Mouse (Mus musculus): Measurements from ENCODE around the gene Emcn. TPM values are rescaled to one million over a fixed set of nuclear protein-coding genes. Genes with fewer than 3 reads are reported as not detected.

Gene Emcn
- polyA plus RNA-seq, 1 experiment from 2014 or later, result 8.9 TPM

DNA sequence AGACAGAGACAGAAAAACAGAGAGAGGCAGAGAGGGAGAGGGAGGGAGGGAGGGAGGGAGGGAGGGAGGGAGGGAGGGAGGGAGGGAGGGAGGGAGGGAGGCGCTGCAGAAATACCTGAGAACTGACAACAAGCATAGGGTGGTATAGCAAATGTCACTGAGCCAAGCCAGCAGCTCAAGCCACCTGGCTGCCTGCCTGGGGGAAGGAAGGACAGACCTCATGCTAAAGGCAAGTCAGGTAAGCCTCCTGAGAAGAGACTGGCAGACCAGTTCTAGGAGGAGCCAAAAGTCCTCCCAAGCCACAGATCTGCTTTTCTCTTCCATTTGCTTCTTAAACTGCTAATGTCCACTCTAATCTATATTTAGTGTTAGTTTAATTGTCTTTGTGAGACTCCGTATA is 22.5 kb upstream of the Emcn start:
- Histone ChIP-seq H3K27me3 (ENCODE audit: control insufficient read depth, insufficient read depth, low read depth, low read length) (no peaks in the 10 kb centered on the region), H3K4me3 (ENCODE audit: low read depth, low read length) (no peak overlapping the region), H3K4me2 (ENCODE audit: low read length) (no peak overlapping the region), H3K4me1 (ENCODE audit: control insufficient read depth, insufficient read depth, low read length) (no peaks in the 10 kb centered on the region; the same call in 1 of the 2 replicates), H3K27ac (ENCODE audit: low read length) (no peak overlapping the region), H3K9ac (ENCODE audit: low read depth, low read length) (no peak overlapping the region), H3K36me3 (ENCODE audit: control insufficient read depth, insufficient read depth, low read length) (no peaks in the 10 kb centered on the region), H3K9me3 (replicated peaks; ENCODE audit: control insufficient read depth, low read length, poor library complexity, severe bottlenecking) (no peaks in the 10 kb centered on the region)
- WGBS, result 100% methylated on average over 2 of the region's 2 CpGs
- no peak for ATAC-seq

- no peak for ATAC-seq
- H3K4me2 ChIP-seq (ENCODE audit: low read length), result no peak overlapping the region
- no peaks in the 10 kb centered on the region for H3K27me3 ChIP-seq (ENCODE audit: control insufficient read depth, insufficient read depth, low read depth, low read length)
- no peaks in the 10 kb centered on the region for H3K36me3 ChIP-seq (ENCODE audit: control insufficient read depth, insufficient read depth, low read length)
- H3K27ac ChIP-seq (ENCODE audit: low read length), result no peak overlapping the region
- no peaks in the 10 kb centered on the region; the same call in 1 of the 2 replicates for H3K4me1 ChIP-seq (ENCODE audit: control insufficient read depth, insufficient read depth, low read length)
- WGBS, result 40% methylated on average over 1 of the region's 1 CpGs
- no peak overlapping the region for H3K9ac ChIP-seq (ENCODE audit: low read depth, low read length)
- H3K9me3 ChIP-seq (replicated peaks; ENCODE audit: control insufficient read depth, low read length, poor library complexity, severe bottlenecking), result no peaks in the 10 kb centered on the region
- H3K4me3 ChIP-seq (ENCODE audit: low read depth, low read length), result no peak overlapping the region
Measured at GRCm38 (mm10) chr3:137319950-137320349, 20.9 kb upstream of the Emcn start.

- H3K27ac ChIP-seq (ENCODE audit: low read length), result no peak overlapping the region
- 32% methylated on average over 12 of the region's 12 CpGs for WGBS
- no peak overlapping the region for H3K9ac ChIP-seq (ENCODE audit: low read depth, low read length)
- ATAC-seq, result no peak
- no peak overlapping the region for H3K4me3 ChIP-seq (ENCODE audit: low read depth, low read length)
- H3K4me1 ChIP-seq (ENCODE audit: control insufficient read depth, insufficient read depth, low read length), result no peaks in the 10 kb centered on the region; the same call in 1 of the 2 replicates
- H3K36me3 ChIP-seq (ENCODE audit: control insufficient read depth, insufficient read depth, low read length), result no peaks in the 10 kb centered on the region
- peak overlapping the region; percentile 20 for H3K4me2 ChIP-seq (ENCODE audit: low read length)
- no peaks in the 10 kb centered on the region for H3K27me3 ChIP-seq (ENCODE audit: control insufficient read depth, insufficient read depth, low read depth, low read length)
- no peaks in the 10 kb centered on the region for H3K9me3 ChIP-seq (replicated peaks; ENCODE audit: control insufficient read depth, low read length, poor library complexity, severe bottlenecking)
Measured at GRCm38 (mm10) chr3:137322304-137322703, 18.6 kb upstream of the Emcn start.

DNA sequence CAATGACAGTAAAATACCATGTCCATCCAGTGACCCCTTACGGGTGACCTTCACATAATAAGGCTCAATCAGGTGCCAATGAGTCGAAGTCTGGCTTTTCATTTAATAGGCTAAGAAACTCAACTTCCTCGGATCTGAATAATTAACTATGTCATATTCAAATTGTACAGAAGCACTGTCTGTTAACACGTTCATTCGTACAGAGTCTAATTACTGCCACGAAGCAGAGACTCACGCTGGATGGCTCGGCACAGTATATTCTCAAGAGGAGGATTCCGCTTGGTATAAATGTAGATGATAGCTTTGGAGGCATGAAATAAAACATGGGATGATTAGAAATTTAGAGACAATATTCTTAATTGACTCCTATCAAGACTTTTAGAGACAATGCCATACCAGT is 11.0 kb upstream of the Emcn start:
- H3K9ac ChIP-seq (ENCODE audit: low read depth, low read length), result no peak overlapping the region
- H3K4me3 ChIP-seq (ENCODE audit: low read depth, low read length), result no peak overlapping the region
- ATAC-seq, result no peak
- H3K36me3 ChIP-seq (ENCODE audit: control insufficient read depth, insufficient read depth, low read length), result no peaks in the 10 kb centered on the region
- no peak overlapping the region for H3K27ac ChIP-seq (ENCODE audit: low read length)
- WGBS, result 47% methylated on average over 9 of the region's 9 CpGs
- H3K4me1 ChIP-seq (ENCODE audit: control insufficient read depth, insufficient read depth, low read length), result no peaks in the 10 kb centered on the region
- no peaks in the 10 kb centered on the region for H3K9me3 ChIP-seq (replicated peaks; ENCODE audit: control insufficient read depth, low read length, poor library complexity, severe bottlenecking)
- H3K4me2 ChIP-seq (ENCODE audit: low read length), result no peak overlapping the region
- no peaks in the 10 kb centered on the region for H3K27me3 ChIP-seq (ENCODE audit: control insufficient read depth, insufficient read depth, low read depth, low read length)

DNA sequence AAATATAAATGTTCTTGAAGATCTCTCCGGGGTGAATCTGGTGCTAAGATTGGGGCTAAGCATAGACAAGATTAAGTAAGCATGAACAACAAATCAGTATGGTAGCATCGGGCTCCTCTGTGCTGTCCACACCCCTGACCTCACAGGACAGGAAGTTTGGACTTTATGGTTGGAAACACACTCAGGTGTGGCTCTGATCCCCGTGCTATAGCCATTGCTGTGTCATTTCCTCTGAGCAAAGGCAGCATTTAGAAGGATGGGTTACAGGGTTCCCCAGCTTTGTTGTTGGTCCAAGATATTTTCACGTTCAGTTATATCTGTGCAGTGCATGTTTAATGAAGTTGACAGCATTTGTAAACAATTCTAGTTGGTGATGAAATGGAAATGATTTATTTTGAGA is 9.9 kb upstream of the Emcn start:
- H3K27me3 ChIP-seq (ENCODE audit: control insufficient read depth, insufficient read depth, low read depth, low read length), result no peaks in the 10 kb centered on the region
- H3K9me3 ChIP-seq (replicated peaks; ENCODE audit: control insufficient read depth, low read length, poor library complexity, severe bottlenecking), result no peaks in the 10 kb centered on the region
- ATAC-seq, result no peak
- H3K4me3 ChIP-seq (ENCODE audit: low read depth, low read length), result no peak overlapping the region
- no peaks in the 10 kb centered on the region for H3K36me3 ChIP-seq (ENCODE audit: control insufficient read depth, insufficient read depth, low read length)
- H3K9ac ChIP-seq (ENCODE audit: low read depth, low read length), result no peak overlapping the region
- H3K27ac ChIP-seq (ENCODE audit: low read length), result no peak overlapping the region
- no peaks in the 10 kb centered on the region for H3K4me1 ChIP-seq (ENCODE audit: control insufficient read depth, insufficient read depth, low read length)
- H3K4me2 ChIP-seq (ENCODE audit: low read length), result no peak overlapping the region
- WGBS, result 81% methylated on average over 4 of the region's 4 CpGs

DNA sequence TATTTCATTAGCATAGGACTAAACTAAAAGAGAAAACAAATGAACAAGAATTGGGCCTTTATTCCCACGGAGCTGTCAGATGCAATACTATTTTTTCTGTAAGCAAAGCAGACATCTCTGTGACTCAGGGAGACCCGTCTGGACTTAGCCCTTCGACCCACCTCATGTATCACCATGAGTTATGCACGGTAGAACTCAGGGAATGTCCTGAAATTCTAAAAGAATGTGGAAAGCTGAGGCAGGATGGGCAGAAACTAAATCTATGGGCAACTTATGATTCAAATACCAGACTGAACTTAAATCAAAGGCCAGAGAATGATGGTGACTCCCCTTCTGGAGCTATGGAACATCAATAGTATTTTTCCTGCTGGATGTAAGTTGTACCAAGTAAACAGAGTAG is 8.3 kb upstream of the Emcn start:
- Histone ChIP-seq H3K27me3 (ENCODE audit: control insufficient read depth, insufficient read depth, low read depth, low read length) (no peaks in the 10 kb centered on the region), H3K27ac (ENCODE audit: low read length) (no peak overlapping the region), H3K9me3 (replicated peaks; ENCODE audit: control insufficient read depth, low read length, poor library complexity, severe bottlenecking) (no peaks in the 10 kb centered on the region), H3K36me3 (ENCODE audit: control insufficient read depth, insufficient read depth, low read length) (no peaks in the 10 kb centered on the region), H3K9ac (ENCODE audit: low read depth, low read length) (no peak overlapping the region), H3K4me2 (ENCODE audit: low read length) (no peak overlapping the region), H3K4me3 (ENCODE audit: low read depth, low read length) (no peak overlapping the region), H3K4me1 (ENCODE audit: control insufficient read depth, insufficient read depth, low read length) (no peaks in the 10 kb centered on the region)
- 86% methylated on average over 4 of the region's 4 CpGs for WGBS
- ATAC-seq, result no peak

DNA sequence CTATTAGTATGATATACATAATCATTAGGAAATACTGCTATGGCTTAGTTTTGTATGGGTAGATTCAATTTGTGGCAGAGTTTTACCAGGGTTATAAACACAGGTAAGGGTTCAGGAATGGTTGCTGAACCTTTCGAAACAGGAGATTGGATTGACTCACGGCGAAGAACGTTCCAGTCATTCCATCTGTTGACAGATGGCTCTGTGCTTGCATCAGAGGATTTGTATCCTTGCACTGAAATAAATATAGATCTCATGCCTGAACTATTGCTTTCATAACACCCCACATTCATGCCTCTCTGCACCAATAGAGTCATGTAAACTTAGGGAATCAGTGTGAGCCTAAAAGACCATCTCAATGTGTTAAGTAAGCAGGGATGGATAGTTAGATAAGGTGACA is 4.9 kb upstream of the Emcn start:
- WGBS, result 98% methylated on average over 4 of the region's 4 CpGs

DNA sequence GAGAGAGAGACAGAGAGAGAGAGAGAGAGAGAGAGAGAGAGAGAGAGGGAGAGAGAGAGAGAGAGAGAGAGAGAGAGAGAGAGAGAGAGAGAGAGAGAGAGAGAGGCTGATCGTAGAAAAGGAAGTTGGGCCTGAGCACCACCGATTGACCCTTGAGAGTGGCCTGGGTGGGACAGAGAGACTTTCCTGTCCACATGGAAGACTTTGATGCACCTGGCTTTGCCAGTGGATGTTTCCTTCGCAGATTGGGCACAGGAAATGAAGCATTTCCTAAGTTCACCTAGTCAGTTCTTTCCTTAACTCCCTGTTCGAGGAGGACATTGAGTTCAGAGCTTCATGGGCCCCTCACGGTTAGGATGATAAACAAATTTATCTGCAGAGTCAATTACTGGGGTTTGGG is 2.6 kb downstream of the Emcn start:
- no peaks in the 10 kb centered on the region for H3K27me3 ChIP-seq (ENCODE audit: control insufficient read depth, insufficient read depth, low read depth, low read length)
- H3K4me3 ChIP-seq (ENCODE audit: low read depth, low read length), result no peak overlapping the region
- whole genome bisulfite sequencing, result 89% methylated on average over 5 of the region's 5 CpGs
- H3K36me3 ChIP-seq (ENCODE audit: control insufficient read depth, insufficient read depth, low read length), result no peaks in the 10 kb centered on the region
- no peak overlapping the region for H3K4me2 ChIP-seq (ENCODE audit: low read length)
- no peak overlapping the region for H3K9ac ChIP-seq (ENCODE audit: low read depth, low read length)
- H3K9me3 ChIP-seq (replicated peaks; ENCODE audit: control insufficient read depth, low read length, poor library complexity, severe bottlenecking), result no peaks in the 10 kb centered on the region
- no peak overlapping the region for H3K27ac ChIP-seq (ENCODE audit: low read length)
- no peaks in the 10 kb centered on the region for H3K4me1 ChIP-seq (ENCODE audit: control insufficient read depth, insufficient read depth, low read length)
- no peak for ATAC-seq

More for the DNA sequence above, 4.9 kb upstream of the Emcn start:
- no peaks in the 10 kb centered on the region for H3K9me3 ChIP-seq (replicated peaks; ENCODE audit: control insufficient read depth, low read length, poor library complexity, severe bottlenecking)
- ATAC-seq, result no peak
- no peaks in the 10 kb centered on the region for H3K36me3 ChIP-seq (ENCODE audit: control insufficient read depth, insufficient read depth, low read length)
- H3K4me1 ChIP-seq (ENCODE audit: control insufficient read depth, insufficient read depth, low read length), result no peaks in the 10 kb centered on the region
- H3K4me3 ChIP-seq (ENCODE audit: low read depth, low read length), result no peak overlapping the region
- no peaks in the 10 kb centered on the region for H3K27me3 ChIP-seq (ENCODE audit: control insufficient read depth, insufficient read depth, low read depth, low read length)
- H3K9ac ChIP-seq (ENCODE audit: low read depth, low read length), result no peak overlapping the region
- no peak overlapping the region for H3K27ac ChIP-seq (ENCODE audit: low read length)
- no peak overlapping the region for H3K4me2 ChIP-seq (ENCODE audit: low read length)

DNA sequence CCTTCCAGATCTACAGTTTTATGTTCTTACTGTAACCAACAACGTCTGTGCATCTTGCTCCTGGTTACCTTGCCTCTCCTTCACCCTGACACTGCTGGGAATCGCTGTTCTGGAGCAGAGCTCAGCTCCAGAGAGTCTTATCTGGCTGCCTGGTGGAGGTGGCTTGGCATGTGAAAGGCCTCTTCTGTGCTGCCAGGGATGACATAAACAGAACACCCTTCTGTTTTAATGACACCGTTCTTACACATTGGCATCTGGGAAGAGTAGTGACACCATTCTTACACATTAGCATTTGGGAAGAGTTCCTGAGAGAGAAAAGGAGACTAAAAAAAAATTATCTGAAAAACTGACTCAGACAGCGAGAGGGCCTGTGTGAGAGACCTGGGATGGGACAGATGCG is 11.0 kb downstream of the Emcn start:
- Histone ChIP-seq H3K36me3 (ENCODE audit: control insufficient read depth, insufficient read depth, low read length) (no peaks in the 10 kb centered on the region), H3K27ac (ENCODE audit: low read length) (no peak overlapping the region), H3K4me1 (ENCODE audit: control insufficient read depth, insufficient read depth, low read length) (no peaks in the 10 kb centered on the region), H3K27me3 (ENCODE audit: control insufficient read depth, insufficient read depth, low read depth, low read length) (no peaks in the 10 kb centered on the region), H3K4me3 (ENCODE audit: low read depth, low read length) (no peak overlapping the region), H3K4me2 (ENCODE audit: low read length) (no peak overlapping the region), H3K9ac (ENCODE audit: low read depth, low read length) (no peak overlapping the region), H3K9me3 (replicated peaks; ENCODE audit: control insufficient read depth, low read length, poor library complexity, severe bottlenecking) (no peaks in the 10 kb centered on the region)
- no peak for ATAC-seq
- 90% methylated on average over 5 of the region's 5 CpGs for WGBS

DNA sequence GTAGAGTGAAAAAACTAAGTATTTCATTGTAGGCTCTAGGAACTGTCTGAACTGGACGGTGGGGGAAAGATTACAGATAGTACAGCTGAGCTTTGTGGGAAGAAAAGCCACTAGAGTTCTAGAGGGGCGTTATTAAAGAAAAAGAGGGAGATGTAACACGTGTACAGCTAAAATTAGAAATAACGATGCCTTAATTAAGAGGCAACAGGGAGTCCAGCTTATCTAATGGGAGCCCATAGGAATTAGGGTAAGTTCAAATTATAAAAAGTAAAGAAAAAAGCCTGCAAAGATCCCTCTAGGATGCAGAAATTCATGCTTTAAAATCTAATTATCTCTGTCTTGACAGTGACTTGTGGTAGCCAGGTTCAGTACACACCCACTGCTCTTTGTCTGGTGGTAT is 15.8 kb downstream of the Emcn start:
- Histone ChIP-seq H3K9me3 (replicated peaks; ENCODE audit: control insufficient read depth, low read length, poor library complexity, severe bottlenecking) (no peaks in the 10 kb centered on the region), H3K4me3 (ENCODE audit: low read depth, low read length) (no peak overlapping the region), H3K27me3 (ENCODE audit: control insufficient read depth, insufficient read depth, low read depth, low read length) (no peaks in the 10 kb centered on the region), H3K4me1 (ENCODE audit: control insufficient read depth, insufficient read depth, low read length) (no peaks in the 10 kb centered on the region), H3K9ac (ENCODE audit: low read depth, low read length) (no peak overlapping the region), H3K27ac (ENCODE audit: low read length) (no peak overlapping the region), H3K4me2 (ENCODE audit: low read length) (no peak overlapping the region), H3K36me3 (ENCODE audit: control insufficient read depth, insufficient read depth, low read length) (no peaks in the 10 kb centered on the region)
- WGBS, result 72% methylated on average over 4 of the region's 4 CpGs
- no peak for ATAC-seq

Measured in midbrain, embryonic 16.5 days (tissue).